Mouse (Mus musculus) stomach, postnatal 0 days (tissue): ENCODE results near the gene Taf4. TPM values are rescaled to one million over a fixed set of nuclear protein-coding genes. Genes with fewer than 3 reads are reported as not detected.

Source experiments
- ATAC-seq: fragments of 200-750 bp; cut with Nextera tagmentation; 2 replicates; pipeline ENCODE4 v1.8.0; 2017; ENCODE audit not compliant: low FRiP score, low TSS enrichment
- DNase-seq: peaks from one replicate; pipeline ENCODE4 v3.0.0-alpha.2; 2016; ENCODE audit warnings: low spot score
- H3K27ac ChIP-seq: fragments of 300-500 bp; sonication (generic); replicated peaks from 2 replicates; pipeline ENCODE4 v1.5.1; 2014; ENCODE audit warnings: mild to moderate bottlenecking, control low read depth
- H3K27me3 ChIP-seq: fragments of 300-500 bp; sonication (generic); 2 replicates; pipeline ENCODE4 v1.6.1; 2014; ENCODE audit warnings: low read length; ENCODE audit not compliant: control insufficient read depth, insufficient read depth
- H3K36me3 ChIP-seq: fragments of 300-500 bp; sonication (generic); 2 replicates; pipeline ENCODE4 v1.6.1; 2014; ENCODE audit warnings: low read length, mixed read lengths; ENCODE audit not compliant: control insufficient read depth, insufficient read depth
- H3K4me1 ChIP-seq: fragments of 300-500 bp; sonication (generic); replicated peaks from 2 replicates; pipeline ENCODE4 v1.6.1; 2014; ENCODE audit warnings: antibody characterized with exemption; ENCODE audit not compliant: control insufficient read depth, insufficient read depth
- H3K4me2 ChIP-seq: fragments of 300-500 bp; sonication (generic); replicated peaks from 2 replicates; pipeline ENCODE4 v1.6.1; 2014; ENCODE audit warnings: low read depth, mild to moderate bottlenecking, control low read depth, moderate library complexity
- H3K4me3 ChIP-seq: fragments of 300-500 bp; sonication (generic); 2 replicates; pipeline ENCODE4 v1.5.1; 2014; ENCODE audit warnings: low read depth, low read length, control low read depth
- H3K9ac ChIP-seq: fragments of 300-500 bp; sonication (generic); 2 replicates; pipeline ENCODE4 v1.6.1; 2014; ENCODE audit warnings: mild to moderate bottlenecking, low read length, control low read depth, mixed read lengths
- H3K9me3 ChIP-seq: fragments of 300-500 bp; sonication (generic); 2 replicates; pipeline ENCODE4 v1.6.1; 2016; ENCODE audit warnings: low read length; ENCODE audit not compliant: control insufficient read depth
- CTCF ChIP-seq: IDR thresholded peaks from 2 replicates; pipeline ENCODE4 v1.5.1; 2016; ENCODE audit warnings: antibody characterized with exemption, low read depth, mild to moderate bottlenecking, moderate library complexity
- EP300 ChIP-seq: optimal IDR thresholded peaks from 2 replicates; pipeline ENCODE3; 2016; ENCODE audit warnings: antibody characterized with exemption
- WGBS: fragments of 180-500 bp; shearing (Covaris S2); extraction: QIAGEN DNeasy Blood & Tissue Kit; methylation state at CpG from one replicate; pipeline ENCODE4 v1.1.7; 2014; 5-methylcytosine and 5-hydroxymethylcytosine counted together
- polyA plus RNA-seq: library from polyadenylated mRNA; unstranded; fragments of >200 nt; fragmentation: Nextera tagmentation; extraction: Ambion mirVana; gene quantifications from 2 replicates; pipeline ENCODE4 v1.2.1, GENCODE M21; 2015

Taf4 gene
- polyA plus RNA-seq, 1 experiment from 2014 or later, result 2.1 TPM

GRCm38 (mm10) chr2:179974651-179975471, 1.6 kb downstream of the Taf4 start:
- Histone ChIP-seq H3K4me1 (peaks cover 9% of the 10 kb centered on the region; the same call in 1 of the 2 replicates), H3K9ac (peak overlapping the region; percentile 99), H3K4me3 (peak overlapping the region; percentile 54), H3K27me3 (no peaks in the 10 kb centered on the region), H3K27ac (peak overlapping the region; percentile 45; the same call in 1 of the 2 replicates), H3K9me3 (no peaks in the 10 kb centered on the region), H3K36me3 (no peaks in the 10 kb centered on the region), H3K4me2 (peak overlapping the region; percentile 91)
- WGBS, result 9% methylated on average over 39 of the region's 45 CpGs
- ATAC-seq, result peak; percentile 33; the same call in 1 of the 2 replicates
- TF ChIP-seq EP300 (no peak), CTCF (no peak)
- DNase-seq, result peak; percentile 82

GRCm38 (mm10) chr2:179973871-179974628, 2.4 kb downstream of the Taf4 start:
- Histone ChIP-seq H3K36me3 (no peaks in the 10 kb centered on the region), H3K9me3 (no peaks in the 10 kb centered on the region), H3K4me2 (peak overlapping the region; percentile 91), H3K27me3 (no peaks in the 10 kb centered on the region), H3K4me1 (peaks cover 9% of the 10 kb centered on the region; the same call in 1 of the 2 replicates), H3K4me3 (peak overlapping the region; percentile 54), H3K27ac (no peak overlapping the region), H3K9ac (0 out of 2 replicates have a peak overlapping the region, but pooled peaks have one; percentile 23)
- DNase-seq (no peak), ATAC-seq (no peak)
- TF ChIP-seq EP300, result no peak
- no peak for TF ChIP-seq CTCF
- WGBS, result 33% methylated on average over 8 of the region's 8 CpGs

DNA sequence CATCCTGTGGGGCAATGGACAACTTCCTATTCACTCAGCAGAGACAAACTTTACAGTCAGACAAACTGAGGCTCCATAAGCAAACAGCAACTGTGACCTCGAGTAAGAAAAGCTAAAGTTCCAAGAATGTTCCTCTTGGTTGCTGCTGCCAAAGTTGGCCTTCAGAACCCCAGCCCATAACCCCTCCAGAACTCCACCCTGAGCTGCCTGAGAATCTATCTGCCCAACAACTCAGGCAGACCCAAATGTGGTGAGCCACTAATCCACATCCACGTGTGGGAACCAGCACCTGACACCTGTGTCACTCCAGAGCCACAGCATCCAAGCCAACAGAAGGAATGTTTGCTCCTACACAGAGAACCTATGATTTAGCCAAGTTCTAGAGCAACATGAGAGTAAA, 4.0 kb downstream of the Taf4 start:
- TF ChIP-seq EP300 (no peak), CTCF (no peak)
- no peak overlapping the region for H3K9ac ChIP-seq

DNA sequence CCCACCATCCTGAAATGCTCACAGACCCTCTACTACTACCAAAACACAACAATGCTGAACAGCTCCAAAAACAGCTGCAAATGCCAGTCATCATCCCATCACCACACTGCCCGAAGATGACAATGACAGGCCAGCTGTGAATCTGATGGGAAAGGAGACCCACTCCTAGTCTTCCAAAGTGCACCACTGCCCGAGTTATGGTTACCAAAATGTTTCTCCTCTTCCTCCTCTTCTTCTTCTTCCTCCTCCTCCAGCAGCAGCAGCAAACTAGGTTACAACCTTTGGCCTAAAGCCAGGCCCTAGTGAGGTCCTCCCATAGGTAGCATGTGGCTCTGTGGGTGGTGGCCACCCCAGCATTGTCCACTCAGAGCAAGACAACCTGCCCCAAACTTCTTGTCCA, 4.6 kb downstream of the Taf4 start:
- H3K9me3 ChIP-seq, result no peaks in the 10 kb centered on the region
- TF ChIP-seq CTCF (no peak), EP300 (no peak)
- H3K4me2 ChIP-seq, result no peak overlapping the region
- H3K4me3 ChIP-seq, result no peak overlapping the region
- ATAC-seq, result no peak
- 65% methylated on average over 2 of the region's 2 CpGs for whole genome bisulfite sequencing
- H3K4me1 ChIP-seq, result peaks cover 7% of the 10 kb centered on the region; the same call in 1 of the 2 replicates
- DNase-seq, result peak; percentile 9
- H3K27me3 ChIP-seq, result no peaks in the 10 kb centered on the region
- no peak overlapping the region for H3K27ac ChIP-seq
- H3K9ac ChIP-seq, result no peak overlapping the region
- H3K36me3 ChIP-seq, result no peaks in the 10 kb centered on the region

More for the DNA sequence above, 4.0 kb downstream of the Taf4 start:
- WGBS, result 35% methylated on average over 2 of the region's 2 CpGs
- no peak for ATAC-seq
- Histone ChIP-seq H3K27me3 (no peaks in the 10 kb centered on the region), H3K9me3 (no peaks in the 10 kb centered on the region), H3K4me2 (no peak overlapping the region), H3K36me3 (no peaks in the 10 kb centered on the region), H3K4me1 (peaks cover 7% of the 10 kb centered on the region; the same call in 1 of the 2 replicates), H3K27ac (no peak overlapping the region), H3K4me3 (no peak overlapping the region)
- no peak for DNase-seq

- WGBS, result 80% methylated on average over 3 of the region's 3 CpGs
- Histone ChIP-seq H3K27ac (no peak overlapping the region), H3K9me3 (no peaks in the 10 kb centered on the region), H3K4me2 (no peak overlapping the region), H3K27me3 (no peaks in the 10 kb centered on the region), H3K4me1 (peaks cover 6% of the 10 kb centered on the region; the same call in 1 of the 2 replicates), H3K9ac (no peak overlapping the region), H3K36me3 (no peaks in the 10 kb centered on the region), H3K4me3 (no peak overlapping the region)
- DNase-seq, result no peak
- TF ChIP-seq EP300, result no peak
- no peak for ATAC-seq
These were observed 7.3 kb downstream of the Taf4 start for GRCm38 (mm10) chr2:179969137-179969536.
